Mouse (Mus musculus) intestine, embryonic 14.5 days (tissue): ENCODE measurements around the gene 4930470P17Rik. TPM values are rescaled to one million over a fixed set of nuclear protein-coding genes. Genes with fewer than 3 reads are reported as not detected.

Experiments
- ATAC-seq: fragments of 200-750 bp; cut with Nextera tagmentation; replicated peaks from 2 replicates; pipeline ENCODE4 v1.8.0; 2017; ENCODE audit warnings: low read depth, moderate number of reproducible peaks, moderate TSS enrichment, moderate library complexity; ENCODE audit not compliant: low FRiP score, low TSS enrichment
- DNase-seq: peaks from one replicate; pipeline ENCODE4 v3.0.0-alpha.2; 2018; ENCODE audit warnings: low spot score
- H3K27ac ChIP-seq: fragments of 300-500 bp; sonication (generic); 2 replicates; pipeline ENCODE4 v1.5.1; 2014; ENCODE audit warnings: low read depth, mild to moderate bottlenecking, control low read depth
- H3K27me3 ChIP-seq: fragments of 300-500 bp; sonication (generic); replicated peaks from 2 replicates; pipeline ENCODE4 v1.6.1; 2014; ENCODE audit warnings: low read length, control low read depth; ENCODE audit not compliant: control insufficient read depth, insufficient read depth
- H3K36me3 ChIP-seq: fragments of 300-500 bp; sonication (generic); 2 replicates; pipeline ENCODE4 v1.6.1; 2014; ENCODE audit warnings: low read length, control low read depth; ENCODE audit not compliant: control insufficient read depth, insufficient read depth
- H3K4me1 ChIP-seq: fragments of 300-500 bp; sonication (generic); replicated peaks from 2 replicates; pipeline ENCODE4 v1.6.1; 2014; ENCODE audit warnings: low read length, control low read depth, mixed read lengths; ENCODE audit not compliant: control insufficient read depth, insufficient read depth
- H3K4me2 ChIP-seq: fragments of 300-500 bp; sonication (generic); 2 replicates; pipeline ENCODE4 v1.6.1; 2014; ENCODE audit warnings: low read length
- H3K4me3 ChIP-seq: fragments of 300-500 bp; sonication (generic); 2 replicates; pipeline ENCODE4 v1.5.1; 2014; ENCODE audit warnings: low read depth, low read length, control low read depth, mixed read lengths
- H3K9ac ChIP-seq: fragments of 300-500 bp; sonication (generic); 2 replicates; pipeline ENCODE4 v1.6.1; 2014; ENCODE audit warnings: mild to moderate bottlenecking, low read length
- H3K9me3 ChIP-seq: fragments of 300-500 bp; sonication (generic); 2 replicates; pipeline ENCODE4 v1.6.1; 2016; ENCODE audit warnings: low read length, control low read depth; ENCODE audit not compliant: control insufficient read depth
- WGBS: fragments of 180-500 bp; shearing (Covaris S2); extraction: QIAGEN DNeasy Blood & Tissue Kit; methylation state at CpG from one replicate; pipeline ENCODE4 v1.1.7; 2014; 5-methylcytosine and 5-hydroxymethylcytosine counted together
- polyA plus RNA-seq: library from polyadenylated mRNA; unstranded; fragments of >200 nt; fragmentation: Nextera tagmentation; extraction: Ambion mirVana; gene quantifications from 2 replicates; pipeline ENCODE4 v1.2.1, GENCODE M21; 2014

4930470P17Rik gene
- polyA plus RNA-seq, 1 experiment from 2014 or later = not detected

GRCm38 (mm10) chr2:170563956-170564855 lies 37.6 kb downstream of the 4930470P17Rik start:
- no peak for DNase-seq
- ATAC-seq = no peak
- no peak overlapping the region for H3K9ac ChIP-seq
- H3K27me3 ChIP-seq = no peaks in the 10 kb centered on the region
- H3K36me3 ChIP-seq = no peaks in the 10 kb centered on the region
- H3K9me3 ChIP-seq = no peaks in the 10 kb centered on the region
- no peak overlapping the region for H3K4me3 ChIP-seq
- H3K4me1 ChIP-seq = no peaks in the 10 kb centered on the region
- no peak overlapping the region for H3K4me2 ChIP-seq
- no peak overlapping the region for H3K27ac ChIP-seq
- WGBS = 77% methylated on average over 15 of the region's 15 CpGs

- H3K36me3 ChIP-seq = no peaks in the 10 kb centered on the region
- H3K4me1 ChIP-seq = peaks cover 11% of the 10 kb centered on the region; the same call in 1 of the 2 replicates
- DNase-seq (no peak), ATAC-seq (no peak)
- no peaks in the 10 kb centered on the region for H3K9me3 ChIP-seq
- no peak overlapping the region for H3K27ac ChIP-seq
- no peak overlapping the region for H3K9ac ChIP-seq
- 75% methylated on average over 7 of the region's 7 CpGs for WGBS
- no peak overlapping the region for H3K4me2 ChIP-seq
- no peaks in the 10 kb centered on the region for H3K27me3 ChIP-seq
- no peak overlapping the region for H3K4me3 ChIP-seq
These were observed 49.7 kb downstream of the 4930470P17Rik start for GRCm38 (mm10) chr2:170552088-170552487.

- no peak overlapping the region for H3K4me2 ChIP-seq
- H3K9ac ChIP-seq = no peak overlapping the region
- DNase-seq (peak; percentile 55), ATAC-seq (0 out of 2 replicates have a peak, but pooled peaks have one; percentile 36)
- 26% methylated on average over 5 of the region's 5 CpGs for WGBS
- no peaks in the 10 kb centered on the region for H3K27me3 ChIP-seq
- 0 out of 2 replicates have a peak overlapping the region, but pooled peaks have one; percentile 38 for H3K27ac ChIP-seq
- peaks cover 11% of the 10 kb centered on the region; the same call in 1 of the 2 replicates for H3K4me1 ChIP-seq
- H3K9me3 ChIP-seq = no peaks in the 10 kb centered on the region
- H3K36me3 ChIP-seq = no peaks in the 10 kb centered on the region
- no peak overlapping the region for H3K4me3 ChIP-seq
These were observed 51.6 kb downstream of the 4930470P17Rik start for GRCm38 (mm10) chr2:170550240-170550639.

GRCm38 (mm10) chr2:170549146-170549545 lies 52.7 kb downstream of the 4930470P17Rik start:
- ATAC-seq = no peak
- Histone ChIP-seq H3K9me3 (no peaks in the 10 kb centered on the region), H3K9ac (no peak overlapping the region), H3K4me3 (no peak overlapping the region), H3K4me1 (peaks cover 11% of the 10 kb centered on the region; the same call in 1 of the 2 replicates), H3K27me3 (no peaks in the 10 kb centered on the region), H3K27ac (no peak overlapping the region), H3K36me3 (no peaks in the 10 kb centered on the region), H3K4me2 (no peak overlapping the region)
- WGBS = 79% methylated on average over 2 of the region's 2 CpGs
- DNase-seq = no peak

- no peaks in the 10 kb centered on the region for H3K27me3 ChIP-seq
- no peak overlapping the region for H3K4me3 ChIP-seq
- ATAC-seq (no peak), DNase-seq (no peak)
- no peak overlapping the region for H3K9ac ChIP-seq
- H3K36me3 ChIP-seq = no peaks in the 10 kb centered on the region
- no peak overlapping the region for H3K27ac ChIP-seq
- no peak overlapping the region for H3K4me2 ChIP-seq
- no peaks in the 10 kb centered on the region for H3K9me3 ChIP-seq
- peaks cover 11% of the 10 kb centered on the region; the same call in 1 of the 2 replicates for H3K4me1 ChIP-seq
- WGBS = 35% methylated on average over 4 of the region's 4 CpGs
These were observed 53.8 kb downstream of the 4930470P17Rik start for GRCm38 (mm10) chr2:170548046-170548445.

GRCm38 (mm10) chr2:170547526-170547925 lies 54.3 kb downstream of the 4930470P17Rik start:
- ATAC-seq (no peak), DNase-seq (no peak)
- H3K27ac ChIP-seq = no peak overlapping the region

GRCm38 (mm10) chr2:170545745-170546144 lies 56.1 kb downstream of the 4930470P17Rik start:
- H3K4me2 ChIP-seq = no peak overlapping the region
- H3K9me3 ChIP-seq = no peaks in the 10 kb centered on the region
- H3K4me1 ChIP-seq = peaks cover 11% of the 10 kb centered on the region; the same call in 1 of the 2 replicates
- no peak overlapping the region for H3K27ac ChIP-seq
- DNase-seq (no peak), ATAC-seq (no peak)
- H3K36me3 ChIP-seq = no peaks in the 10 kb centered on the region
- no peak overlapping the region for H3K9ac ChIP-seq
- H3K27me3 ChIP-seq = no peaks in the 10 kb centered on the region
- WGBS = 33% methylated on average over 4 of the region's 4 CpGs
- H3K4me3 ChIP-seq = no peak overlapping the region

More at GRCm38 (mm10) chr2:170547526-170547925, 54.3 kb downstream of the 4930470P17Rik start:
- peaks cover 11% of the 10 kb centered on the region; the same call in 1 of the 2 replicates for H3K4me1 ChIP-seq
- no peaks in the 10 kb centered on the region for H3K27me3 ChIP-seq
- no peaks in the 10 kb centered on the region for H3K9me3 ChIP-seq
- H3K9ac ChIP-seq = no peak overlapping the region
- H3K36me3 ChIP-seq = no peaks in the 10 kb centered on the region
- no peak overlapping the region for H3K4me2 ChIP-seq
- WGBS = 29% methylated on average over 6 of the region's 6 CpGs
- H3K4me3 ChIP-seq = no peak overlapping the region

GRCm38 (mm10) chr2:170544950-170545349 lies 56.9 kb downstream of the 4930470P17Rik start:
- H3K4me2 ChIP-seq = no peak overlapping the region
- no peak for ATAC-seq
- DNase-seq = no peak
- no peak overlapping the region for H3K9ac ChIP-seq
- no peak overlapping the region for H3K27ac ChIP-seq
- no peaks in the 10 kb centered on the region for H3K36me3 ChIP-seq
- WGBS = 78% methylated on average over 7 of the region's 7 CpGs
- H3K9me3 ChIP-seq = no peaks in the 10 kb centered on the region
- H3K27me3 ChIP-seq = no peaks in the 10 kb centered on the region
- no peak overlapping the region for H3K4me3 ChIP-seq
- H3K4me1 ChIP-seq = peaks cover 7% of the 10 kb centered on the region; the same call in 1 of the 2 replicates
